Mouse (Mus musculus) midbrain, postnatal 0 days (tissue): Measurements from ENCODE around the gene Cmtm1. TPM values are rescaled to one million over a fixed set of nuclear protein-coding genes. Genes with fewer than 3 reads are reported as not detected.
A peak's percentile ranks its signal among the peaks of the same experiment; 100 is the strongest.

Experiments
- ATAC-seq: fragments of 200-750 bp; cut with Nextera tagmentation; 2 replicates; pipeline ENCODE4 v1.8.0; 2017; ENCODE audit warnings: moderate number of reproducible peaks, mild to moderate bottlenecking, moderate TSS enrichment, moderate library complexity; ENCODE audit not compliant: low FRiP score
- DNase-seq: peaks from one replicate; pipeline ENCODE4 v3.0.0-alpha.2; 2015; ENCODE audit warnings: low spot score
- H3K27ac ChIP-seq: fragments of 300-500 bp; sonication (generic); 2 replicates; pipeline ENCODE4 v1.5.1; 2014; ENCODE audit warnings: low read depth, mild to moderate bottlenecking, low read length, mixed read lengths
- H3K27me3 ChIP-seq: fragments of 300-500 bp; sonication (generic); 2 replicates; pipeline ENCODE4 v1.6.1; 2014; ENCODE audit warnings: low read length, control low read depth, mixed read lengths; ENCODE audit not compliant: insufficient read depth
- H3K36me3 ChIP-seq: fragments of 300-500 bp; sonication (generic); 2 replicates; pipeline ENCODE4 v1.6.1; 2014; ENCODE audit warnings: low read length, control low read depth, mixed read lengths; ENCODE audit not compliant: insufficient read depth
- H3K4me1 ChIP-seq: fragments of 300-500 bp; sonication (generic); 2 replicates; pipeline ENCODE4 v1.6.1; 2014; ENCODE audit warnings: mild to moderate bottlenecking, control low read depth, antibody characterized with exemption, low read length, mixed read lengths; ENCODE audit not compliant: insufficient read depth
- H3K4me2 ChIP-seq: fragments of 300-500 bp; sonication (generic); 2 replicates; pipeline ENCODE4 v1.6.1; 2014; ENCODE audit warnings: low read depth, mild to moderate bottlenecking, low read length, mixed read lengths; ENCODE audit not compliant: poor library complexity, severe bottlenecking
- H3K4me3 ChIP-seq: fragments of 300-500 bp; sonication (generic); 2 replicates; pipeline ENCODE4 v1.5.1; 2014; ENCODE audit warnings: low read depth, mild to moderate bottlenecking, low read length, moderate library complexity
- H3K9ac ChIP-seq: fragments of 300-500 bp; sonication (generic); replicated peaks from 2 replicates; pipeline ENCODE4 v1.6.1; 2014; ENCODE audit warnings: mild to moderate bottlenecking, low read length, moderate library complexity, mixed read lengths; ENCODE audit not compliant: poor library complexity, severe bottlenecking
- H3K9me3 ChIP-seq: fragments of 300-500 bp; sonication (generic); 2 replicates; pipeline ENCODE4 v1.6.1; 2016; ENCODE audit warnings: low read length, control low read depth
- CTCF ChIP-seq: IDR thresholded peaks from 2 replicates; pipeline ENCODE4 v1.5.1; 2016; ENCODE audit warnings: antibody characterized with exemption, mild to moderate bottlenecking
- WGBS: fragments of 180-500 bp; shearing (Covaris S2); extraction: QIAGEN DNeasy Blood & Tissue Kit; methylation state at CpG from one replicate; pipeline ENCODE4 v1.1.7; 2014; 5-methylcytosine and 5-hydroxymethylcytosine counted together
- polyA plus RNA-seq: library from polyadenylated mRNA; unstranded; fragments of >200 nt; fragmentation: Nextera tagmentation; extraction: Ambion mirVana; gene quantifications from 2 replicates; pipeline ENCODE4 v1.2.1, GENCODE M21; 2015
- total RNA-seq: library from RNA; depleted of rRNA; stranded (reverse); fragments of >200 nt; gene quantifications from 2 replicates; pipeline ENCODE4 v1.2.3, GENCODE M21; 2014

The Cmtm1 gene
- total and polyA plus RNA-seq, 2 experiments from 2014 or later = not detected

GRCm38 (mm10) chr8:104340233-104341105 lies 30.5 kb upstream of the Cmtm1 start:
- Histone ChIP-seq H3K4me1 (no peaks in the 10 kb centered on the region), H3K9ac (peak overlapping the region; percentile 63), H3K27me3 (no peaks in the 10 kb centered on the region), H3K36me3 (0 out of 2 replicates have a peak, but pooled peaks cover 2% of the 10 kb centered on the region), H3K4me3 (peak overlapping the region; percentile 59), H3K4me2 (peak overlapping the region; percentile 89), H3K9me3 (no peaks in the 10 kb centered on the region), H3K27ac (peak overlapping the region; percentile 48)
- DNase-seq (peak; percentile 73), ATAC-seq (peak; percentile 68)
- peak; percentile 70 for TF ChIP-seq CTCF
- under 1% methylated on average over 52 of the region's 54 CpGs for WGBS

GRCm38 (mm10) chr8:104339983-104340232 lies 30.0 kb upstream of the Cmtm1 start:
- no peaks in the 10 kb centered on the region for H3K9me3 ChIP-seq
- WGBS = 2% methylated on average over 6 of the region's 6 CpGs
- no peaks in the 10 kb centered on the region for H3K4me1 ChIP-seq
- no peak for TF ChIP-seq CTCF
- H3K27me3 ChIP-seq = no peaks in the 10 kb centered on the region
- ATAC-seq (no peak), DNase-seq (no peak)
- peak overlapping the region; percentile 59 for H3K4me3 ChIP-seq
- 0 out of 2 replicates have a peak, but pooled peaks cover 2% of the 10 kb centered on the region for H3K36me3 ChIP-seq
- H3K27ac ChIP-seq = peak overlapping the region; percentile 12; the same call in 1 of the 2 replicates
- H3K4me2 ChIP-seq = peak overlapping the region; percentile 89
- peak overlapping the region; percentile 63 for H3K9ac ChIP-seq

- Histone ChIP-seq H3K4me2 (peak within 1 kb of the TSS; percentile 89), H3K4me1 (no peaks in the 10 kb centered on the region), H3K27ac (peak within 1 kb of the TSS; percentile 48), H3K9me3 (no peaks in the 10 kb centered on the region), H3K36me3 (no peaks in the 10 kb centered on the region), H3K4me3 (peak within 1 kb of the TSS; percentile 59), H3K27me3 (no peaks in the 10 kb centered on the region), H3K9ac (peak within 1 kb of the TSS; percentile 63)
- no peak for ATAC-seq
- 15% methylated on average over 18 of the region's 18 CpGs for whole genome bisulfite sequencing
- TF ChIP-seq CTCF = no peak
- peak; percentile 61 for DNase-seq
Measured at GRCm38 (mm10) chr8:104339229-104339982, 29.5 kb upstream of the Cmtm1 start, which contains the start of gene Cmtm3. Cmtm3 (plus strand) TSS chr8:104339410.

GRCm38 (mm10) chr8:104337890-104338289 lies 27.9 kb upstream of the Cmtm1 start:
- Histone ChIP-seq H3K4me1 (no peaks in the 10 kb centered on the region), H3K36me3 (no peaks in the 10 kb centered on the region), H3K9me3 (no peaks in the 10 kb centered on the region), H3K4me3 (no peak overlapping the region), H3K27ac (no peak overlapping the region), H3K4me2 (no peak overlapping the region), H3K9ac (no peak overlapping the region), H3K27me3 (no peaks in the 10 kb centered on the region)
- DNase-seq (no peak), ATAC-seq (no peak)
- WGBS = 56% methylated on average over 3 of the region's 3 CpGs
- TF ChIP-seq CTCF = no peak; the same call in 1 of the 2 replicates

- DNase-seq (no peak), ATAC-seq (no peak)
- no peak overlapping the region for H3K27ac ChIP-seq
- no peaks in the 10 kb centered on the region for H3K36me3 ChIP-seq
- H3K9me3 ChIP-seq = no peaks in the 10 kb centered on the region
- H3K9ac ChIP-seq = no peak overlapping the region
- no peaks in the 10 kb centered on the region for H3K4me1 ChIP-seq
- H3K27me3 ChIP-seq = no peaks in the 10 kb centered on the region
- WGBS = 84% methylated on average over 1 of the region's 1 CpGs
- TF ChIP-seq CTCF = no peak
- no peak overlapping the region for H3K4me2 ChIP-seq
- no peak overlapping the region for H3K4me3 ChIP-seq
Measured at GRCm38 (mm10) chr8:104336806-104337205, 26.9 kb upstream of the Cmtm1 start.

DNA sequence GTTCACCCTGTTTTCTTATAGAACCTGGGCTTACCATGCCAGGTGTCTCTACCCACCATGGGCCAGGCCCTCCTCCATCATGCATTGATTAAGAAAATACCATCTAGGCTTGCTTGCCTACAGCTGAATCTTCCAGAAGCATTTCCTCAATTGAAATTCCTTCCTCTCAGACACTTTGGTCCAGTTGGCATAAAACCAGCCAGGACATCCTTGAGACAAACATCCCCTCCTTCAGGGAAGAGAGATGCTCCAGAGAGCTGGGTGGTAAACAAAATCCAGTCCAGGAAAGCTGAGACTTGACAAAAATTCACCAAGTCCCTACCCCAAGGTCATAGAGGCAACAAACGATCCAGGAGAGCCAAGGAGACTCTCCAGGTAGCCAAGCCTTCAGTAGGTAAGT lies 24.3 kb upstream of the Cmtm1 start:
- Histone ChIP-seq H3K4me1 (no peaks in the 10 kb centered on the region), H3K27ac (no peak overlapping the region), H3K4me3 (no peak overlapping the region), H3K27me3 (no peaks in the 10 kb centered on the region), H3K4me2 (no peak overlapping the region), H3K9me3 (no peaks in the 10 kb centered on the region), H3K9ac (no peak overlapping the region), H3K36me3 (no peaks in the 10 kb centered on the region)
- TF ChIP-seq CTCF = no peak
- no peak for ATAC-seq
- DNase-seq = no peak
- 60% methylated on average over 1 of the region's 1 CpGs for WGBS
